Mouse (Mus musculus) CH12.LX (cell line): ENCODE results near the gene Ppp1r11.
"Not testable (repeated sequence)": the region's sequence is repeated elsewhere in the genome, so short reads cannot be mapped to it uniquely, and the experiment has no call there.

Experiments
- BHLHE40 ChIP-seq: IDR thresholded peaks from 2 replicates; pipeline ENCODE4 v1.6.1; 2011; ENCODE audit warnings: mild to moderate bottlenecking, low read depth, low read length, improper control_type of control experiment
- CHD2 ChIP-seq: IDR thresholded peaks from 2 replicates; pipeline ENCODE4 v1.6.1; 2011; ENCODE audit warnings: low read length, improper control_type of control experiment
- CTCF ChIP-seq, 2 experiments: IDR thresholded peaks in 1 of 2; conservative IDR thresholded peaks in 1 of 2; 2 replicates each; pipeline ENCODE4 v1.5.1; 2011 to 2012; ENCODE audit warnings: low read depth in 2 of 2, low read length in 2 of 2, improper control_type of control experiment in 1 of 2, inconsistent platforms in 1 of 2, mild to moderate bottlenecking in 1 of 2, moderate library complexity in 1 of 2
- E2F4 ChIP-seq: IDR thresholded peaks from 2 replicates; pipeline ENCODE4 v1.6.1; 2011; ENCODE audit warnings: low read depth, low read length, improper control_type of control experiment; ENCODE audit not compliant: insufficient replicate concordance
- ELF1 ChIP-seq: IDR thresholded peaks from 2 replicates; pipeline ENCODE4 v1.6.1; 2014; ENCODE audit warnings: low read depth, mild to moderate bottlenecking, inconsistent platforms, low read length, improper control_type of control experiment
- MAZ ChIP-seq: IDR thresholded peaks from 2 replicates; pipeline ENCODE4 v1.6.1; 2012; ENCODE audit warnings: low read depth, mild to moderate bottlenecking, inconsistent platforms, low read length, improper control_type of control experiment, moderate library complexity
- MXI1 ChIP-seq: IDR thresholded peaks from 2 replicates; pipeline ENCODE4 v1.6.1; 2011; ENCODE audit warnings: mild to moderate bottlenecking, low read depth, low read length, improper control_type of control experiment
- POLR2A ChIP-seq: IDR thresholded peaks from 2 replicates; pipeline ENCODE4 v1.6.1; 2011; ENCODE audit warnings: low read depth, mild to moderate bottlenecking, improper control_type of control experiment, low read length
- SIN3A ChIP-seq: IDR thresholded peaks from 2 replicates; pipeline ENCODE4 v1.6.1; 2012; ENCODE audit warnings: low read length, improper control_type of control experiment, inconsistent platforms
- ZC3H11A ChIP-seq: IDR thresholded peaks from 2 replicates; pipeline ENCODE4 v1.6.1; 2012; ENCODE audit warnings: low read depth, mild to moderate bottlenecking, inconsistent platforms, low read length, improper control_type of control experiment
- ZMIZ1 ChIP-seq: IDR thresholded peaks from 2 replicates; pipeline ENCODE4 v1.6.1; 2012; ENCODE audit warnings: low read depth, mild to moderate bottlenecking, inconsistent platforms, low read length, improper control_type of control experiment
- ZNF384 ChIP-seq: IDR thresholded peaks from 2 replicates; pipeline ENCODE4 v1.6.1; 2012; ENCODE audit warnings: low read depth, low read length, improper control_type of control experiment, inconsistent platforms

- TF ChIP-seq POLR2A, ZC3H11A, BHLHE40, MAZ, CHD2, ZMIZ1, E2F4, SIN3A, MXI1, ELF1: not testable (repeated sequence)
- TF ChIP-seq CTCF (conservative IDR thresholded peaks at IDR 0.05 in 1 of 2, IDR thresholded peaks at IDR 0.05 in 1 of 2; ENCODE audit: low read depth in 2 of 2, low read length in 2 of 2) (peak in 1 of 2 experiments; percentile 13; a peak in 1 of 4 replicates), ZNF384 (0 out of 2 replicates have a peak, but pooled peaks have one; percentile 3)
These were observed 39.1 kb upstream of the Ppp1r11 start for GRCm38 (mm10) chr17:36990630-36991029.
